Mouse (Mus musculus) forebrain, embryonic 12.5 days (tissue): ENCODE results near the gene Wdr5b. TPM values are rescaled to one million over a fixed set of nuclear protein-coding genes. Genes with fewer than 3 reads are reported as not detected.
A peak's percentile ranks its signal among the peaks of the same experiment; 100 is the strongest.

Source experiments
- ATAC-seq: fragments of 200-750 bp; cut with Nextera tagmentation; 2 replicates; pipeline ENCODE4 v1.8.0; 2017; ENCODE audit warnings: moderate TSS enrichment; ENCODE audit not compliant: low FRiP score
- H3K27ac ChIP-seq: fragments of 300-500 bp; sonication (generic); 2 replicates; pipeline ENCODE4 v1.5.1; 2016; ENCODE audit warnings: mild to moderate bottlenecking
- H3K27me3 ChIP-seq: fragments of 300-500 bp; sonication (generic); 2 replicates; pipeline ENCODE4 v1.6.1; 2016; ENCODE audit warnings: mild to moderate bottlenecking
- H3K36me3 ChIP-seq: fragments of 300-500 bp; sonication (generic); replicated peaks from 2 replicates; pipeline ENCODE4 v1.6.1; 2016; ENCODE audit warnings: mild to moderate bottlenecking
- H3K4me1 ChIP-seq: fragments of 300-500 bp; sonication (generic); 2 replicates; pipeline ENCODE4 v1.6.1; 2016
- H3K4me2 ChIP-seq: fragments of 300-500 bp; sonication (generic); 2 replicates; pipeline ENCODE4 v1.6.1; 2016; ENCODE audit warnings: mild to moderate bottlenecking, moderate library complexity
- H3K4me3 ChIP-seq: fragments of 300-500 bp; sonication (generic); replicated peaks from 2 replicates; pipeline ENCODE4 v1.5.1; 2016; ENCODE audit warnings: mild to moderate bottlenecking
- H3K9ac ChIP-seq: fragments of 300-500 bp; sonication (generic); 2 replicates; pipeline ENCODE4 v1.6.1; 2016; ENCODE audit warnings: mild to moderate bottlenecking
- H3K9me3 ChIP-seq: fragments of 300-500 bp; sonication (generic); 2 replicates; pipeline ENCODE4 v1.6.1; 2016
- WGBS: fragments of 180-500 bp; shearing (Covaris S2); methylation state at CpG from one replicate; pipeline ENCODE4 v1.1.7; 2016; 5-methylcytosine and 5-hydroxymethylcytosine counted together
- polyA plus RNA-seq: library from polyadenylated mRNA; unstranded; fragments of >200 nt; fragmentation: Nextera tagmentation; extraction: Ambion mirVana; gene quantifications from 2 replicates; pipeline ENCODE4 v1.2.1, GENCODE M21; 2016

The Wdr5b gene
- polyA plus RNA-seq, 1 experiment from 2014 or later: 12.1 TPM

GRCm38 (mm10) chr16:36072410-36073011 lies 31.5 kb downstream of the Wdr5b start:
- peak overlapping the region; percentile 75 for H3K4me3 ChIP-seq
- peak overlapping the region; percentile 81 for H3K9ac ChIP-seq
- H3K36me3 ChIP-seq: no peaks in the 10 kb centered on the region
- peak overlapping the region; percentile 71 for H3K4me2 ChIP-seq
- no peaks in the 10 kb centered on the region for H3K9me3 ChIP-seq
- no peak for ATAC-seq
- 31% methylated on average over 8 of the region's 8 CpGs for WGBS
- H3K4me1 ChIP-seq: peaks cover 21% of the 10 kb centered on the region
- peak overlapping the region; percentile 99 for H3K27ac ChIP-seq
- no peaks in the 10 kb centered on the region for H3K27me3 ChIP-seq

- peaks cover 8% of the 10 kb centered on the region for H3K4me1 ChIP-seq
- no peak for ATAC-seq
- no peak overlapping the region for H3K4me3 ChIP-seq
- H3K9me3 ChIP-seq: no peaks in the 10 kb centered on the region
- H3K27ac ChIP-seq: no peak overlapping the region
- no peaks in the 10 kb centered on the region for H3K36me3 ChIP-seq
- no peak overlapping the region for H3K9ac ChIP-seq
- 92% methylated on average over 3 of the region's 3 CpGs for WGBS
- H3K27me3 ChIP-seq: no peaks in the 10 kb centered on the region
- no peak overlapping the region for H3K4me2 ChIP-seq
Measured at GRCm38 (mm10) chr16:36074772-36075171, 33.8 kb downstream of the Wdr5b start.

GRCm38 (mm10) chr16:36079916-36080315 lies 38.9 kb downstream of the Wdr5b start:
- Histone ChIP-seq H3K27ac (no peak overlapping the region), H3K9ac (no peak overlapping the region), H3K27me3 (no peaks in the 10 kb centered on the region), H3K9me3 (no peaks in the 10 kb centered on the region), H3K4me1 (no peaks in the 10 kb centered on the region), H3K4me3 (no peak overlapping the region), H3K36me3 (peaks cover 12% of the 10 kb centered on the region; the same call in 1 of the 2 replicates), H3K4me2 (no peak overlapping the region)
- ATAC-seq: no peak
- 92% methylated on average over 3 of the region's 3 CpGs for WGBS

- H3K9ac ChIP-seq: no peak overlapping the region
Measured at GRCm38 (mm10) chr16:36087846-36088245, 46.9 kb downstream of the Wdr5b start.

GRCm38 (mm10) chr16:36089065-36089464 lies 48.1 kb downstream of the Wdr5b start:
- no peak overlapping the region for H3K4me3 ChIP-seq
- H3K36me3 ChIP-seq: peaks cover 49% of the 10 kb centered on the region
- no peaks in the 10 kb centered on the region for H3K9me3 ChIP-seq
- 88% methylated on average over 7 of the region's 7 CpGs for WGBS
- no peak overlapping the region for H3K27ac ChIP-seq
- no peak overlapping the region for H3K9ac ChIP-seq
- no peaks in the 10 kb centered on the region for H3K27me3 ChIP-seq
- H3K4me2 ChIP-seq: no peak overlapping the region
- no peaks in the 10 kb centered on the region for H3K4me1 ChIP-seq
- ATAC-seq: no peak

More at GRCm38 (mm10) chr16:36087846-36088245, 46.9 kb downstream of the Wdr5b start:
- Histone ChIP-seq H3K4me2 (no peak overlapping the region), H3K4me1 (no peaks in the 10 kb centered on the region), H3K4me3 (no peak overlapping the region), H3K36me3 (peaks cover 56% of the 10 kb centered on the region), H3K27me3 (no peaks in the 10 kb centered on the region), H3K9me3 (no peaks in the 10 kb centered on the region), H3K27ac (no peak overlapping the region)
- 97% methylated on average over 4 of the region's 4 CpGs for WGBS
- ATAC-seq: no peak

GRCm38 (mm10) chr16:36089850-36090616 lies 49.0 kb downstream of the Wdr5b start:
- Histone ChIP-seq H3K9ac (no peak overlapping the region), H3K27me3 (no peaks in the 10 kb centered on the region), H3K4me3 (no peak overlapping the region), H3K4me1 (no peaks in the 10 kb centered on the region), H3K27ac (no peak overlapping the region), H3K4me2 (no peak overlapping the region), H3K36me3 (peaks cover 46% of the 10 kb centered on the region), H3K9me3 (no peaks in the 10 kb centered on the region)
- no peak for ATAC-seq
- WGBS: 65% methylated on average over 8 of the region's 8 CpGs

GRCm38 (mm10) chr16:36090785-36091509 lies 50.0 kb downstream of the Wdr5b start:
- Histone ChIP-seq H3K4me2 (no peak overlapping the region), H3K9ac (no peak overlapping the region), H3K27ac (no peak overlapping the region), H3K4me1 (no peaks in the 10 kb centered on the region), H3K9me3 (no peaks in the 10 kb centered on the region), H3K27me3 (no peaks in the 10 kb centered on the region), H3K36me3 (peaks cover 37% of the 10 kb centered on the region), H3K4me3 (no peak overlapping the region)
- 87% methylated on average over 11 of the region's 11 CpGs for WGBS
- no peak for ATAC-seq

Other genes with a start within 250 kb of the Wdr5b start
- 0.15 and 0.28 TPM in 2 replicates for gene Parp14, start 169.6 kb upstream of the Wdr5b start, polyA plus RNA-seq
- 2.6 and 3.7 TPM in 2 replicates for gene Parp9, start 102.7 kb upstream of the Wdr5b start, polyA plus RNA-seq
- 4.8 and 4.9 TPM in 2 replicates for gene Dtx3l, start 102.0 kb upstream of the Wdr5b start, polyA plus RNA-seq
- 90.1 and 96.3 TPM in 2 replicates for gene Kpna1, start 62.4 kb upstream of the Wdr5b start, polyA plus RNA-seq
- 219 and 249 TPM in 2 replicates for gene Fam162a, start 30.4 kb downstream of the Wdr5b start, polyA plus RNA-seq
- 76.5 and 76.8 TPM in 2 replicates for gene Ccdc58, start 30.5 kb downstream of the Wdr5b start, polyA plus RNA-seq
- not detected in 2 replicates for gene Csta1, start 90.1 kb downstream of the Wdr5b start, polyA plus RNA-seq
- not detected in 2 replicates for gene Stfa2l1, start 115.6 kb downstream of the Wdr5b start, polyA plus RNA-seq
- 1.5 TPM in 1 of 2 replicates, not detected in the other for gene Gm5483, start 143.0 kb downstream of the Wdr5b start, polyA plus RNA-seq
- not detected in 2 replicates for gene Gm5416, start 169.2 kb downstream of the Wdr5b start, polyA plus RNA-seq
- not detected in 2 replicates for gene 2010005H15Rik, start 180.3 kb downstream of the Wdr5b start, polyA plus RNA-seq
- 1.3 and 2.0 TPM in 2 replicates for gene Stfa1, start 235.8 kb downstream of the Wdr5b start, polyA plus RNA-seq